Mouse (Mus musculus) small intestine, adult 2 months (tissue): Measurements from ENCODE around the gene Usp21.

Source experiments
- CTCF ChIP-seq: fragments of 200-500 bp; IDR thresholded peaks from 2 replicates; pipeline ENCODE4 v1.5.1; 2012; ENCODE audit warnings: low read depth, mild to moderate bottlenecking, control low read depth, inconsistent platforms, low read length, moderate library complexity, mixed read lengths; ENCODE audit not compliant: insufficient replicate concordance, insufficient read length; ENCODE audit errors: extremely low read depth
- POLR2A ChIP-seq: fragments of 200-500 bp; IDR thresholded peaks from 2 replicates; pipeline ENCODE4 v1.6.1; 2012; ENCODE audit warnings: low read depth, mild to moderate bottlenecking, control low read depth, inconsistent platforms, low read length, moderate library complexity

GRCm38 (mm10) chr1:171232348-171232747 lies 55.4 kb downstream of the Usp21 start:
- TF ChIP-seq CTCF: no peak
- no peak for TF ChIP-seq POLR2A
